Comparison of ENCODE assay signal across 13 mouse cellular contexts in genomic region chr7:49209526-49209925, GRCm38 (mm10).
DNase-seq lines count a peak whose midpoint lies in the region; ATAC-seq and TF ChIP-seq lines count a peak whose summit lies in the region.
"Had no signal": no experiment of that assay in that cellular context is flagged by ENCODE, and none has a peak within 500 bp of the region (broad histone marks: within the 10 kb centered on the region; RNA-seq: fewer than 3 reads in every experiment).

No protein-coding gene starts in this region.

- no peak overlapping the region for H3K4me3 ChIP-seq in layer of hippocampus, adult 2 months
- H3K4me3 ChIP-seq in neural tube, embryonic 15.5 days (replicated peaks): no peak overlapping the region
- H3K4me3 ChIP-seq in lung, adult 2 months (replicated peaks; ENCODE audit: extremely low read depth, low read depth, low read length): no peak overlapping the region
- no peak overlapping the region for H3K4me3 ChIP-seq in cerebellum, adult 2 months (replicated peaks; ENCODE audit: insufficient read depth, low read depth, low read length)
- H3K4me3 ChIP-seq: erythroblast, embryonic 14.5 days; lung, embryonic 15.5 days had no signal

- H3K27me3 ChIP-seq in neural tube, embryonic 15.5 days (replicated peaks): no peaks in the 10 kb centered on the region
- no peaks in the 10 kb centered on the region for H3K27me3 ChIP-seq in cerebellum, adult 2 months (ENCODE audit: control insufficient read depth, insufficient read depth, low read length)
- H3K27me3 ChIP-seq: lung, embryonic 15.5 days had no signal

- no peak overlapping the region for H3K4me2 ChIP-seq in neural tube, embryonic 15.5 days
- H3K4me2 ChIP-seq: lung, embryonic 15.5 days had no signal

- 40% methylated on average over 7 of the region's 7 CpGs for WGBS in neural tube, embryonic 15.5 days
- WGBS in lung, adult 2 months: 74% methylated on average over 7 of the region's 7 CpGs
- 81% methylated on average over 7 of the region's 7 CpGs for whole genome bisulfite sequencing in cerebellum, adult 2 months

- no peaks in the 10 kb centered on the region for H3K9me3 ChIP-seq in neural tube, embryonic 15.5 days (replicated peaks)
- H3K9me3 ChIP-seq: lung, embryonic 15.5 days had no signal

- H3K36me3 ChIP-seq in neural tube, embryonic 15.5 days: no peaks in the 10 kb centered on the region
- H3K36me3 ChIP-seq: lung, embryonic 15.5 days had no signal

- TF ChIP-seq POLR2A in lung, adult 2 months (IDR thresholded peaks at IDR 0.05; ENCODE audit: borderline replicate concordance, extremely low read depth, low read depth, low read length): no peak
- TF ChIP-seq POLR2A in cerebellum, adult 2 months (IDR thresholded peaks at IDR 0.05; ENCODE audit: borderline replicate concordance, insufficient read depth, low read length): no peak

- no peak for DNase-seq in layer of hippocampus, adult 2 months (ENCODE audit: low spot score in 2 of 2)
- DNase-seq in layer of hippocampus, adult 18-20 months (ENCODE audit: low spot score in 2 of 2): no peak
- peak; percentile 76 for DNase-seq in heart, adult 8-10 months (ENCODE audit: low spot score)
- peak; percentile 30 to 48 for DNase-seq in kidney, adult 8-10 months
- DNase-seq in spleen, adult 12 weeks (ENCODE audit: low spot score): no peak
- DNase-seq in lung, adult 2 months: no peak
- no peak for DNase-seq in cerebellum, adult 2 months
- DNase-seq: layer of hippocampus, postnatal 36 days; thymus, postnatal 25 days had no signal

- no peak overlapping the region for H3K9ac ChIP-seq in neural tube, embryonic 15.5 days (replicated peaks)
- H3K9ac ChIP-seq: lung, embryonic 15.5 days had no signal

- ATAC-seq in neural tube, embryonic 15.5 days (ENCODE audit: low FRiP score): no peak
- ATAC-seq: activated CD4-positive, CD25-positive, alpha-beta regulatory T cell, adult 4 months had no signal

- peaks cover 11% of the 10 kb centered on the region for H3K4me1 ChIP-seq in neural tube, embryonic 15.5 days
- H3K4me1 ChIP-seq in lung, adult 2 months (ENCODE audit: control insufficient read depth, insufficient read depth, low read length): no peaks in the 10 kb centered on the region; the same call in 1 of the 2 replicates
- H3K4me1 ChIP-seq in cerebellum, adult 2 months (ENCODE audit: control insufficient read depth, insufficient read depth, low read length): peaks cover 26% of the 10 kb centered on the region
- H3K4me1 ChIP-seq: lung, embryonic 15.5 days had no signal

- H3K27ac ChIP-seq in layer of hippocampus, adult 2 months: peak overlapping the region; percentile 64
- peak overlapping the region; percentile 18; the same call in 1 of the 2 replicates for H3K27ac ChIP-seq in neural tube, embryonic 15.5 days (replicated peaks)
- H3K27ac ChIP-seq in cerebellum, adult 2 months (ENCODE audit: insufficient read depth, low read length): no peak overlapping the region
- H3K27ac ChIP-seq: lung, embryonic 15.5 days had no signal

- no peak for TF ChIP-seq CTCF in layer of hippocampus, adult 2 months (conservative IDR thresholded peaks at IDR 0.05)
- TF ChIP-seq CTCF in lung, adult 2 months (IDR thresholded peaks at IDR 0.05; ENCODE audit: insufficient read depth, low read length): no peak
- TF ChIP-seq CTCF in cerebellum, adult 2 months (IDR thresholded peaks at IDR 0.05; ENCODE audit: borderline replicate concordance, insufficient read depth, low read depth, low read length): no peak

Comparison
In these comparisons a context has a peak if more than half of its experiments do, and no peak if none do; other contexts are left out.
1. DNase-seq: peak in heart, adult 8-10 months (single experiment) and kidney, adult 8-10 months (2 of 2); none in layer of hippocampus, adult 2 months (0 of 2), layer of hippocampus, adult 18-20 months (0 of 2), spleen, adult 12 weeks (single experiment), lung, adult 2 months (single experiment) and cerebellum, adult 2 months (0 of 2).